Mouse (Mus musculus): ENCODE results near the gene Polk.

The Polk gene

GRCm38 (mm10) chr13:96458018-96458417 is 84.4 kb downstream of the Polk start:
- DNase-seq, result no peak

GRCm38 (mm10) chr13:96457566-96457965 is 84.8 kb downstream of the Polk start:
- DNase-seq, result no peak

- DNase-seq, result no peak
Measured at GRCm38 (mm10) chr13:96454288-96454687, 88.1 kb downstream of the Polk start.

GRCm38 (mm10) chr13:96452621-96453020 is 89.8 kb downstream of the Polk start:
- DNase-seq, result no peak

GRCm38 (mm10) chr13:96451386-96452140 is 90.8 kb downstream of the Polk start:
- DNase-seq, result no peak

GRCm38 (mm10) chr13:96450869-96451268 is 91.5 kb downstream of the Polk start:
- no peak for DNase-seq

GRCm38 (mm10) chr13:96450205-96450856 is 92.0 kb downstream of the Polk start:
- no peak for DNase-seq

- DNase-seq, result no peak
Measured at GRCm38 (mm10) chr13:96440436-96440835, 101.9 kb downstream of the Polk start.

GRCm38 (mm10) chr13:96436921-96437320 is 105.5 kb downstream of the Polk start:
- no peak for DNase-seq

GRCm38 (mm10) chr13:96435793-96436192 is 106.6 kb downstream of the Polk start:
- DNase-seq, result no peak

- DNase-seq, result no peak
Measured at GRCm38 (mm10) chr13:96434899-96435331, 107.5 kb downstream of the Polk start.

GRCm38 (mm10) chr13:96433648-96434190 is 108.7 kb downstream of the Polk start:
- peak; percentile 19 for DNase-seq

GRCm38 (mm10) chr13:96433041-96433440 is 109.3 kb downstream of the Polk start:
- DNase-seq, result no peak

GRCm38 (mm10) chr13:96432376-96432811 is 110.0 kb downstream of the Polk start:
- no peak for DNase-seq

- peak; percentile 87 for DNase-seq
Measured at GRCm38 (mm10) chr13:96431595-96432156, 110.7 kb downstream of the Polk start.

Measured in thymus, postnatal 14 days (tissue).